Mouse (Mus musculus) urinary bladder, postnatal 4 days (tissue): ENCODE data around the gene Gm10477.
"Not testable (repeated sequence)": the region's sequence is repeated elsewhere in the genome, so short reads cannot be mapped to it uniquely, and the experiment has no call there.

Experiments
- DNase-seq, 2 experiments: peaks; one replicate each; pipeline ENCODE4 v3.0.0; 2021 to 2022; ENCODE audit warnings: low spot score in 2 of 2

The Gm10477 gene

GRCm38 (mm10) chrX:56524442-56524841 is at the start of gene Gm10477:
Gene Gm10477 (plus strand): TSS chrX:56524742.
- DNase-seq = not testable (repeated sequence)

DNA sequence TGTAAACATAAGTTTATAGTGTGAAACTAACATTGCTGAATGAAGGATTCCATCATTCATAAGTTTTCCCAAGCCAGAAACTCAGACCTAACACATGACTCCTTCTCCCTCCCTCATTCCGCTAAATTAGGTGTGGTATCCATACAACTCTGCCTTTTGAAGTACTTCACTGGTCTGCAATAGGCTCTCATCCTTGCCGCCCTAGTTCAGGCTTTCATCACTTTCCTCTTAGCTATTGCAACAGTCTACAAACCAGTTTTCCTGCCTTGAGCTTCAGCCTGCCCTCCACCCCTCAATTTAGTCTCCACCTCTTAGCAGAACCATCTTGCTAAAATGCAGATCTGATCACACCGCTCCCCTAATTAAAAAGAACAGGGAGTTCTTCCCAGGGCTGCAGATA is 47.0 kb upstream of the Gm10477 start:
- no peak for DNase-seq

DNA sequence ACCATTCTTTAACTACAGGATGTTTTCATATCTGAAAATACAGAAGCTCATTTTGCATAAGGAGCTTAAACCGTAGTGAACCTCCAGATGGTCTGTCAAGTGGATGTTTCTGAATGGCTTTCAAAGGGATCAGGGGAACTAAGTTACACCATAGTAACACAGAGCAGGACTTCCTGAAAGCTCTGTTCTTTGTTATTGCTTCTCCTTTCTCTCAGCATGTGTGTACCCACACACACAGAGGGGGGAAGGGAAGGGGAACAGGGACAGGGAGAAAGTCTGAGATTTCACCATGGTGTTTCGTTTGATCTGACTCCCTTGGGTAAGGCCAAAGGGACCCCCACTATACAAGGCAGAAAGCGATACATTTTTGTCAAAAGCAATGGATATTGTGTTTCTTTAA is 42.6 kb upstream of the Gm10477 start:
- DNase-seq = no peak

GRCm38 (mm10) chrX:56489758-56490157 is 34.8 kb upstream of the Gm10477 start:
- DNase-seq = peak; percentile 27 to 76

- DNase-seq = no peak
These were observed 27.3 kb upstream of the Gm10477 start for GRCm38 (mm10) chrX:56497241-56497640.

GRCm38 (mm10) chrX:56531266-56531665 is 6.7 kb downstream of the Gm10477 start:
- DNase-seq = peak; percentile 17 to 67

DNA sequence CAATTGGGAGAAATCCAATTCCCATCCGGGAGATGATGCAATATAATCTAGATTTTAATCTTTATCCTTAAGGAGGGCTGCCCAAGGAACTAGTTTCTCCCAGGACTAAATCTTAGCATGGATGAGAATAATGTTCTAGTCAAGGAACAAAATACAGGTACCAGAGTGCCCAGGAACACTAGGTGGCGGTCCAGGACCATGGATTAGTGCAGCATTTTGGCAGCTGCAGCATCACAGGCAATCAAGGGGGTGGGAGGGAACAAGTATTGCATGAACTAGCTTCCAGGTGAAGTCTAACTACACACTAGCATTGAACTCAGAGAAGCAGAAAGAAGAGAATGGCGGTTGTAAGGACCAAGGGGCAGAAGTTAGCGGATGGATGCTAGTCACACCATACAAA is 12.6 kb downstream of the Gm10477 start:
- DNase-seq = no peak

GRCm38 (mm10) chrX:56549506-56549905 is 25.0 kb downstream of the Gm10477 start, which contains the start of gene Gm648:
Gene Gm648 (minus strand): TSS chrX:56549606.
- no peak for DNase-seq

GRCm38 (mm10) chrX:56553584-56553983 is 29.0 kb downstream of the Gm10477 start:
- DNase-seq = no peak

- no peak for DNase-seq
These were observed 47.9 kb downstream of the Gm10477 start for GRCm38 (mm10) chrX:56572465-56572864.
